Mouse (Mus musculus): Measurements from ENCODE around the gene Coq5. TPM values are rescaled to one million over a fixed set of nuclear protein-coding genes. Genes with fewer than 3 reads are reported as not detected.
A peak's percentile ranks its signal among the peaks of the same experiment; 100 is the strongest.

Coq5 gene
- total and polyA plus RNA-seq, 3 experiments, result 41.9 to 46.7 (median 43.9) TPM

GRCm38 (mm10) chr5:115278785-115279184 is 681 bp upstream of the Coq5 start:
- dilution Hi-C loops (cut with MboI; ENCODE audit: extremely low pct_ligation_motif_present, extremely low pct_unique_long_range_greater_than_20kb, low sequenced_read_pairs), result no loop called here
- H3K79me2 ChIP-seq (replicated peaks; ENCODE audit: control insufficient read depth, extremely low read depth, insufficient read depth, poor library complexity, severe bottlenecking), result peaks cover 22% of the 10 kb centered on the region
- H3K9me3 ChIP-seq (replicated peaks; ENCODE audit: low read length), result peaks cover 2% of the 10 kb centered on the region
- H3K27me3 ChIP-seq (replicated peaks), result no peaks in the 10 kb centered on the region
- peaks cover 6 to 16% of the 10 kb centered on the region in 2 experiments for H3K36me3 ChIP-seq (replicated peaks in 1 of 2; ENCODE audit: control insufficient read depth in 1 of 2, insufficient read depth in 1 of 2, low read length in 1 of 2)
- peaks cover 7 to 37% of the 10 kb centered on the region in 2 experiments for H3K4me1 ChIP-seq (ENCODE audit: control insufficient read depth in 1 of 2, insufficient read depth in 2 of 2)
- H3K9ac ChIP-seq (ENCODE audit: insufficient read depth, low read depth), result no peak overlapping the region
- TF ChIP-seq SIN3A (IDR thresholded peaks at IDR 0.05; ENCODE audit: low read length) (no peak), ELF1 (IDR thresholded peaks at IDR 0.05; ENCODE audit: low read depth, low read length) (no peak), USF1 (IDR thresholded peaks at IDR 0.05; ENCODE audit: low read depth, low read length) (no peak), E2F4 (IDR thresholded peaks at IDR 0.05; ENCODE audit: insufficient replicate concordance, low read depth, low read length) (no peak), TBP (conservative IDR thresholded peaks at IDR 0.05; ENCODE audit: low read depth, low read length) (no peak), MAX (IDR thresholded peaks at IDR 0.05; ENCODE audit: low read length) (no peak), HCFC1 (IDR thresholded peaks at IDR 0.05; ENCODE audit: low read depth, low read length) (no peak), MXI1 (IDR thresholded peaks at IDR 0.05; ENCODE audit: low read depth, low read length) (no peak), USF2 (conservative IDR thresholded peaks at IDR 0.05; ENCODE audit: low read depth, low read length) (no peak), ZKSCAN1 (IDR thresholded peaks at IDR 0.05; ENCODE audit: borderline replicate concordance, low read depth, low read length) (no peak), GABPA (IDR thresholded peaks at IDR 0.05; ENCODE audit: insufficient replicate concordance, low read depth, low read length) (no peak), MAFK (IDR thresholded peaks at IDR 0.05; ENCODE audit: insufficient replicate concordance, low read length) (no peak)
- no peak for DNase-seq (ENCODE audit: extremely low read depth)
- H3K4me3 ChIP-seq (replicated peaks in 1 of 3; ENCODE audit: low read depth in 2 of 3, low read length in 2 of 3, poor library complexity in 1 of 3), result no peak overlapping the region
- H3K27ac ChIP-seq (ENCODE audit: insufficient read depth, low read depth), result no peak overlapping the region
- no peak overlapping the region for H3K4me2 ChIP-seq (ENCODE audit: insufficient read depth, low read depth, poor library complexity, severe bottlenecking)
- in situ Hi-C loops (cut with MboI; ENCODE audit: low pct_ligation_motif_present, low pct_unique_long_range_greater_than_20kb, low sequenced_read_pairs), result no loop called here

- Histone ChIP-seq H3K4me2 (ENCODE audit: insufficient read depth, low read depth, poor library complexity, severe bottlenecking) (peak overlapping the region; percentile 93), H3K4me3 (replicated peaks in 1 of 3; ENCODE audit: low read depth in 2 of 3, low read length in 2 of 3, poor library complexity in 1 of 3) (peak overlapping the region; percentile 93 to 100 (median 98)), H3K27me3 (replicated peaks) (no peaks in the 10 kb centered on the region), H3K9ac (ENCODE audit: insufficient read depth, low read depth) (peak overlapping the region; percentile 82), H3K9me3 (replicated peaks; ENCODE audit: low read length) (peaks cover 2% of the 10 kb centered on the region), H3K79me2 (replicated peaks; ENCODE audit: control insufficient read depth, extremely low read depth, insufficient read depth, poor library complexity, severe bottlenecking) (peaks cover 22% of the 10 kb centered on the region), H3K36me3 (replicated peaks in 1 of 2; ENCODE audit: control insufficient read depth in 1 of 2, insufficient read depth in 1 of 2, low read length in 1 of 2) (peaks cover 15 to 29% of the 10 kb centered on the region in 2 experiments), H3K27ac (ENCODE audit: insufficient read depth, low read depth) (peak overlapping the region; percentile 51), H3K4me1 (ENCODE audit: control insufficient read depth in 1 of 2, insufficient read depth in 2 of 2) (peaks cover 4 to 24% of the 10 kb centered on the region in 2 experiments)
- no peak for TF ChIP-seq USF1 (IDR thresholded peaks at IDR 0.05; ENCODE audit: low read depth, low read length)
- TF ChIP-seq CHD2 (IDR thresholded peaks at IDR 0.05; ENCODE audit: low read length), result no peak
- no peak for TF ChIP-seq POLR2A (IDR thresholded peaks at IDR 0.05; ENCODE audit: low read depth, low read length)
- TF ChIP-seq CTCF (conservative IDR thresholded peaks at IDR 0.05 in 1 of 2, IDR thresholded peaks at IDR 0.05 in 1 of 2; ENCODE audit: low read depth in 2 of 2, low read length in 2 of 2), result peak in 1 of 2 experiments; percentile 24; a peak in 2 of 4 replicates
- no peak for TF ChIP-seq MAX (IDR thresholded peaks at IDR 0.05; ENCODE audit: low read length)
- TF ChIP-seq EP300 (IDR thresholded peaks at IDR 0.05; ENCODE audit: low read length), result no peak
- TF ChIP-seq ZNF384 (IDR thresholded peaks at IDR 0.05; ENCODE audit: low read depth, low read length), result no peak
- TF ChIP-seq PAX5 (IDR thresholded peaks at IDR 0.05; ENCODE audit: low read length), result no peak
- in situ Hi-C loops (cut with MboI; ENCODE audit: low pct_ligation_motif_present, low pct_unique_long_range_greater_than_20kb, low sequenced_read_pairs), result no loop called here
- DNase-seq (ENCODE audit: extremely low read depth), result peak; percentile 33
- dilution Hi-C loops (cut with MboI; ENCODE audit: extremely low pct_ligation_motif_present, extremely low pct_unique_long_range_greater_than_20kb, low sequenced_read_pairs), result no loop called here
These were observed 703 bp downstream of the Coq5 start for GRCm38 (mm10) chr5:115280050-115280687.

Data from CH12.LX (cell line).